Mouse (Mus musculus) ovary, adult 10 weeks (tissue): ENCODE results near the gene Sept11. TPM values are rescaled to one million over a fixed set of nuclear protein-coding genes. Genes with fewer than 3 reads are reported as not detected.

Source experiments
- polyA plus RNA-seq: library from polyadenylated mRNA; stranded (reverse); fragments of 350-450 nt; fragmentation: Illumina TruSeq; extraction: RNeasy Lipid Tissue Mini Kit (QIAGEN cat#74804); gene quantifications from one replicate; pipeline ENCODE4 v1.2.3, GENCODE M21; 2014

Gene Sept11
- polyA plus RNA-seq = 77.1 TPM

GRCm38 (mm10) chr5:93092857-93093622 is at the start of gene Sept11:
Gene Sept11 (plus strand): TSS chr5:93093437.

DNA sequence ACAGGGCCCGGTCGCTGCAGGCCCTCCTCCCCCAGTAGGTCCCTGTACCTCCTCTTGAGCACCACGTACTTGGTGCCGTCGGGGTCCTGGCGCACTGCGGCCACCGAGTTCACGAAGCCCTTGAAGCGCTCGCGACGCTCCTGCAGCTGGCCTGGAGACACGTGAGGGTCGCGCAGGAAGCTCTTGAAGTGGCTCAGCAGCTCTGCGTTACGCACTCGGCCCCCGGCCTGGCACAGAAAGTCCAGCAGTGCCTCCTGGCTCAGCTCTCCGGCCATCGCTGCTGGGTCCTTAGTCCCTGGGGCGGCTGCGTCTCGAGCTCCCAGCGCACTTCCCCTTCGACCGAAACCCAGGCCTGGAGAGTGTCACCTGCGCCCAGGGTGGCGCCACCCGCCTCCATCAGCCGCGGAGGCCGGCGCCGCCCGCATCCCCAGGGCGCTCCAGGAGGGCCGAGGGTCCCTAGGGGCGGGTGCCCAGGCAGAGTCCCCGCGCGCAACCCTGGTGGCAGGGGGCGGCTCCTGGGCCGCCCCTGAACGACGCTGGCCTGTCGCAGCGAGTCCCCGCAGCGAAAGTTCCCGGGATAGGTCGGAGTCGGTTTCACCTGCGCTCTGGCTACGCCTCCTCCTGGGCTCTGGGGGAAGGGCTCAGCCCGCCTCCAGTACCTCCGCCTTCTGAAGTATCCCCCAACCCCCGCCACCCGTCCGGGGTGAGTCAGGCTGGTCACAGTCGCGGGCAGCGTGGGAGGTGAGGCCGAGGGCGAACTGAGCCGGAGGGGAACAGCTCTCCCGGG is 48.5 kb upstream of the Sept11 start, which contains the start of gene Sowahb:
Sowahb (minus strand) TSS at position 439 of the 787 bp plus-strand sequence.

GRCm38 (mm10) chr5:93206109-93207005 is 113.1 kb downstream of the Sept11 start, which contains the start of the genes Ccni and 2010109A12Rik:
Gene Ccni (minus strand): TSS chr5:93206495.
Gene 2010109A12Rik (plus strand): TSS chr5:93206518.

Other genes starting within 250 kb of the Sept11 start
- not detected for gene Sowahb, start 48.4 kb upstream of the Sept11 start, polyA plus RNA-seq
- gene Ccni, start 113.1 kb downstream of the Sept11 start, polyA plus RNA-seq = 795 TPM
- gene 2010109A12Rik, start 113.1 kb downstream of the Sept11 start, polyA plus RNA-seq = 1.5 TPM
- gene Ccng2, start 173.8 kb downstream of the Sept11 start, polyA plus RNA-seq = 114 TPM